Mouse (Mus musculus): Measurements from ENCODE around the gene Gm20481.
"Not testable (repeated sequence)": the region's sequence is repeated elsewhere in the genome, so short reads cannot be mapped to it uniquely, and the experiment has no call there.

Gm20481 gene

GRCm38 (mm10) chr17:34950514-34951455 is 18.9 kb upstream of the Gm20481 start:
- in situ Hi-C loops (cut with MboI; ENCODE audit: low sequenced_read_pairs): no loop called here

DNA sequence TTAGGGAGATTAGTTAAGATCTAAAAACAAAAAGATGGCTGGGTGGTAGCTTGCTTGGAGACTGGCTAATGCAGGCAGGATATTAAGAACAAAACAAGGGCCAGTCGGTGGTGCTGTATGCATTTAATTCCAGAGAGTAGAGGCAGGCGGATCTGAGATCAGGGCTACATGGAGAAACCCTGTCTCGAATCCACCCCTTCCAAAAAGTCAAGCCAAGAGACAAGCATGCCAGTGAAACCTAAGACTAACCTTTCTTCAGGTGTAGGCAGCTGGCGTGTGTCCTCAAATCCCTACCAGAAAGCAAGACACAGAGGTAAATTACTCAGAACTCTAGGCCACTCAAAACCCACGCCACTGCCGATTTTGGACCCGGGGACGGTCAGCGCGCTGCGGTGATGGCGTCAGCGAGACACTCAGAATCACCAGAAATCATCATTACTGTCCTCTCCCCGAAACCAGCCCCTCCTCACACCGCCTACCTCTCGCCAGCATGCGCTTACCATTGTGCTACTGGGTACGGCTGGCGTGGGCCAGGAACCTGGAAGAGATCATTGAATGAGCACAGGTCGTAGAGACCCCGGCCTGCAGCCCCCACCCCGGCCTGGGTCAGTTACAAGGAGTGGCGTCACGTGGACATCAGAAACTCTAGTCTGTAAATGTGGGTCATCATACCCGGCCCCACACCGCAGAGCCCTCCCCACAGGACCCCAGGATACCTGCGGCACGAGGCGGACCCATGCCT is 17.9 kb upstream of the Gm20481 start:
- in situ Hi-C loops (cut with MboI; ENCODE audit: low sequenced_read_pairs): no loop called here

GRCm38 (mm10) chr17:34952378-34953040 is 17.2 kb upstream of the Gm20481 start:
- in situ Hi-C loops (cut with MboI; ENCODE audit: low sequenced_read_pairs): no loop called here

GRCm38 (mm10) chr17:34953258-34953657 is 16.5 kb upstream of the Gm20481 start:
- in situ Hi-C loops (cut with MboI; ENCODE audit: low sequenced_read_pairs): no loop called here

DNA sequence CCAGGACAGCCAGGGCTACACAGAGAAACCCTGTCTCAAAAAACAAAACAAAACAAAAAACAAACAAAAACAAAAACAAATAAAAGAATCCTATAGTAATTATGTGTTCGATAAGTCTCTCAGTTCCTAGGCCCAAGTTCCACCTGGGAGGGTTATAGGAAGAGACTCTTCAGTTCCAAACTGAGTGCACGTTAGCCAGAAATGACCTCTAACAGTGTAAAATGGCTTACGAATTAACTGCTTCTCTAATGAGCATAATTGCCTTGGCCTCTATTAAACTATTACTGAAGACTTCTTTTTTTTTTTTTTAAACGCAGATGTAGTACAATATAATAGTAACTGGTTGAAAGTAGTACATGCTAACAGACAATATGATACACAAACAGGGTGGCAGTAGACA is 15.8 kb upstream of the Gm20481 start:
- in situ Hi-C loops (cut with MboI; ENCODE audit: low sequenced_read_pairs): no loop called here

- in situ Hi-C loops (cut with MboI; ENCODE audit: low sequenced_read_pairs): no loop called here
Observed at GRCm38 (mm10) chr17:34954831-34955230, 14.9 kb upstream of the Gm20481 start.

DNA sequence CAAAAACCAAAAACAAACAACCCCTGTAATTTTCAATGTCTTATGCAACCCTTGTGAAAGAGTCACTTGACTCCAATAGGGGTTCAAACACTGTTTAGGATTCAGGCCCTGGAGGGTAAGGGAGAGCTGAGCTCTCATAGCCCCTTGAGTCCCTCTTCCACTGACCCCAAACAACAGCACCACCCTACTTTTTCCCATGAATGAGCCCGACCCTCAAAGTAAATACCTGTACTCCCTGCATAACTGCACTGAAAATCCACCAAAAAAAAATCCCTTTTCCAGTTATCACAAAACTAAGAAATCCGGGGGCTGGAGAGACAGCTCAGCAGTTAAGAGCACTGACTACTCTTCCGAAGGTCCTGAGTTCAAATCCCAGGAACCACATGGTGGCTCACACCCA is 13.8 kb upstream of the Gm20481 start:
- in situ Hi-C loops (cut with MboI; ENCODE audit: low sequenced_read_pairs): no loop called here

GRCm38 (mm10) chr17:34956340-34956739 is 13.4 kb upstream of the Gm20481 start:
- in situ Hi-C loops (cut with MboI; ENCODE audit: low sequenced_read_pairs): no loop called here

DNA sequence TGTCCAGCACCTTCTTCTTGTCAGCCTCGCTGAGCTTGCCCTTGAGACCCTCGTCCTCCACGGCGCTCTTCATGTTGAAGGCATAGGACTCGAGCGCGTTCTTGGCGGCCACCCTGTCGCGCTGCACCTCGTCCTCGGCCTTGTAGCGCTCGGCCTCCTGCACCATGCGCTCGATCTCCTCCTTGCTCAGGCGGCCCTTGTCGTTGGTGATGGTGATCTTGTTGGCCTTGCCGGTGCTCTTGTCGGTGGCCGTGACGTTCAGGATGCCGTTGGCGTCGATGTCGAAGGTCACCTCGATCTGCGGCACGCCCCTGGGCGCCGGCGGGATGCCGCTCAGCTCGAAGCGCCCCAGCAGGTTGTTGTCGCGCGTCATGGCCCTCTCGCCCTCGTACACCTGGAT is 12.4 kb upstream of the Gm20481 start:
- in situ Hi-C loops (cut with MboI; ENCODE audit: low sequenced_read_pairs): not testable (repeated sequence)

DNA sequence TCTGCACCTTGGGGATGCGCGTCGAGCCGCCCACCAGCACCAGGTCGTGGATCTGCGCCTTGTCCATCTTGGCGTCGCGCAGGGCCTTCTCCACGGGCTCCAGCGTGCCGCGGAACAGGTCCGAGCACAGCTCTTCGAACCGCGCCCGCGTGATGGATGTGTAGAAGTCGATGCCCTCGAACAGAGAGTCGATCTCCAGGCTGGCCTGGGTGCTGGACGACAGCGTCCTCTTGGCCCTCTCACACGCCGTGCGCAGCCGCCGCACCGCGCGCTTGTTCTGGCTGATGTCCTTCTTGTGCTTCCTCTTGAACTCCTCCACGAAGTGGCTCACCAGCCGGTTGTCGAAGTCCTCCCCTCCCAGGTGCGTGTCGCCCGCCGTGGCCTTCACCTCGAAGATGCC is 11.7 kb upstream of the Gm20481 start:
- in situ Hi-C loops (cut with MboI; ENCODE audit: low sequenced_read_pairs): not testable (repeated sequence)

GRCm38 (mm10) chr17:34958734-34959129 is 11.0 kb upstream of the Gm20481 start:
- in situ Hi-C loops (cut with MboI; ENCODE audit: low sequenced_read_pairs): not testable (repeated sequence)

- in situ Hi-C loops (cut with MboI; ENCODE audit: low sequenced_read_pairs): not testable (repeated sequence)
Observed at GRCm38 (mm10) chr17:34959130-34959778, 10.5 kb upstream of the Gm20481 start, which contains the start of gene Hspa1b. Hspa1b (minus strand) TSS chr17:34959238.

DNA sequence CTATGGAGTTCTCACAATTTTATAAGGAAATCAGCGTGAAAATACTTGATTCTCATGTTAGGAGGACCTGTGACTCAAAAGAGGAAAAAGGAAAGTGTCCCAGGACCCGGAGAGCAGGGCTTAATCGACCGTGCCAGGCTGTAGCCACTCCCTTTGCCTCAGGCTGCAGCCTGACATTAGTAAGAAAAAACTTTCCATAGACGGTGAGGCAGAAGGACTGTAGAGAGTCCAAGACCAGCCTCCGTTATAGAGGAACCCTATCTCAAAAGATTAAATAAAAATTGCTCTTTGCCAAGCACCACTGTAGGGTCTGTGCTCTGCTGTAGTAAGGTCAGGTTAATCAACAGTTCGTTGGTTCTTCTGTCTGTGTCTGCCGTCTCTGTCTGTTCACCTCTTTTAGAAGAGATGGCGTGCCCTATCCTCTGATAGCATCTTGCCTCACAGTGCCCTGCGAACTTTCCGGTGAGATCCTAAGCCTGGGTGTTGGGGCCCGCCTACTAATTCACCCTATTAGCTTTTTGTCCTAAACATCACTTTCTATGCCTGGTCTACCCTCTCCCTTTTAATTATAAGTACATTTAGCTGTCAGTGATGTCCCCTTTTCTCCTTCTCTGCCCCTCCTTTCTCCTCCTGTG is 9.7 kb upstream of the Gm20481 start:
- in situ Hi-C loops (cut with MboI; ENCODE audit: low sequenced_read_pairs): no loop called here

- in situ Hi-C loops (cut with MboI; ENCODE audit: low sequenced_read_pairs): no loop called here
Observed at GRCm38 (mm10) chr17:34960702-34961493, 8.8 kb upstream of the Gm20481 start.

DNA sequence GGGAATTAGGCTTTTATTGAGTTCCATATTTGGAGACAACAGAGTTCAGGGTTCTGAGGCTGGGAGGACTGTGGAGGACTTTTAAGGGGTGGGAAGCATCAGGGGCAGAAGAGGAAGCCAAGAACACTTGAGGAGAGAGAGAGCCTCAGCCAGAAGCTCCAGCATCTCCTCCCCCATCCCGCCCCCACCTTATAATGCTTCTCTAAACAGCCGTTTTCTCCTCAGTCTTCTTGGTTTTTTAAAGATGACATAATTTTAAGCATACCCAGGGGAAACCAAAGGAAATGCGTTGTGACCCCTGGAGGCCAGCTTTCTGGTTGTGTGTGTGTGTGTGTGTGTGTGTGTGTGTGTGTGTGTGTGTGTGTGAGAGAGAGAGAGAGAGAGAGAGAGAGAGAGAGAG is 7.6 kb upstream of the Gm20481 start:
- in situ Hi-C loops (cut with MboI; ENCODE audit: low sequenced_read_pairs): no loop called here

- in situ Hi-C loops (cut with MboI; ENCODE audit: low sequenced_read_pairs): no loop called here
Observed at GRCm38 (mm10) chr17:34962841-34963240, 6.9 kb upstream of the Gm20481 start.

DNA sequence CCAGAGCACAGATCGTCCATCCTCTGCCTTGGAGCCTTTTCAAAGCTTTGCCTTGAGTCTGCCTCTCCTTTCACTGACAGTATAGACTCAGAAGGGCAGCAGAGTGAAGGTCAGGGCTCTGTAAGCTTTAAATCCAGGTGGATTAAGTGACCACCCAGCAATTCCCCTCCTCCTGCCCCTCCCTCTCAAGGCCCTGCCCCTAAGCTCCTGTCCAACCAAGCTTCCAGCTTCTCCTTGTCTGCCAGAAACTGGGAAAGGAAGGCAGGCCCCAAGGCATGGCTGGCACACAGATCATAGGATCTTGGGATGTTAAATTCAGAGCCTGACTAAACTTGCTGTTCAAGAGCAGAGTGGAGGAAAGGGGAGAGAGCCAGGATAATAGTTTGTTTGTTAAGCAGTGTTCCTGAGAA is 5.1 kb upstream of the Gm20481 start:
- in situ Hi-C loops (cut with MboI; ENCODE audit: low sequenced_read_pairs): no loop called here

- in situ Hi-C loops (cut with MboI; ENCODE audit: low sequenced_read_pairs): no loop called here
Observed at GRCm38 (mm10) chr17:34965627-34966026, 4.1 kb upstream of the Gm20481 start.

DNA sequence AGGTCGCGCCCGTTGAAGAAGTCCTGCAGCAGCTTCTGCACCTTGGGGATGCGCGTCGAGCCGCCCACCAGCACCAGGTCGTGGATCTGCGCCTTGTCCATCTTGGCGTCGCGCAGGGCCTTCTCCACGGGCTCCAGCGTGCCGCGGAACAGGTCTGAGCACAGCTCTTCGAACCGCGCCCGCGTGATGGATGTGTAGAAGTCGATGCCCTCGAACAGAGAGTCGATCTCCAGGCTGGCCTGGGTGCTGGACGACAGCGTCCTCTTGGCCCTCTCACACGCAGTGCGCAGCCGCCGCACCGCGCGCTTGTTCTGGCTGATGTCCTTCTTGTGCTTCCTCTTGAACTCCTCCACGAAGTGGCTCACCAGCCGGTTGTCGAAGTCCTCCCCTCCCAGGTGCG is 1.1 kb downstream of the Gm20481 start:
- in situ Hi-C loops (cut with MboI; ENCODE audit: low sequenced_read_pairs): not testable (repeated sequence)

- in situ Hi-C loops (cut with MboI; ENCODE audit: low sequenced_read_pairs): not testable (repeated sequence)
Observed at GRCm38 (mm10) chr17:34971694-34972068, 2.0 kb downstream of the Gm20481 start.

Data from CH12F3 (cell line).